Mouse (Mus musculus) thymus, adult 2 months (tissue): ENCODE results near the gene Rgs10.

Source experiments
- CTCF ChIP-seq: fragments of 200-500 bp; IDR thresholded peaks from 2 replicates; pipeline ENCODE4 v1.5.1; 2012; ENCODE audit warnings: mild to moderate bottlenecking, control low read depth, low read length, moderate library complexity, borderline replicate concordance; ENCODE audit not compliant: control insufficient read depth, poor library complexity, insufficient read depth; ENCODE audit errors: extremely low read depth
- POLR2A ChIP-seq: fragments of 200-500 bp; IDR thresholded peaks from 2 replicates; pipeline ENCODE4 v1.6.1; 2012; ENCODE audit warnings: mild to moderate bottlenecking, low read length, control low read depth, moderate library complexity; ENCODE audit not compliant: control insufficient read depth, poor library complexity, insufficient read depth; ENCODE audit errors: extremely low read depth

DNA sequence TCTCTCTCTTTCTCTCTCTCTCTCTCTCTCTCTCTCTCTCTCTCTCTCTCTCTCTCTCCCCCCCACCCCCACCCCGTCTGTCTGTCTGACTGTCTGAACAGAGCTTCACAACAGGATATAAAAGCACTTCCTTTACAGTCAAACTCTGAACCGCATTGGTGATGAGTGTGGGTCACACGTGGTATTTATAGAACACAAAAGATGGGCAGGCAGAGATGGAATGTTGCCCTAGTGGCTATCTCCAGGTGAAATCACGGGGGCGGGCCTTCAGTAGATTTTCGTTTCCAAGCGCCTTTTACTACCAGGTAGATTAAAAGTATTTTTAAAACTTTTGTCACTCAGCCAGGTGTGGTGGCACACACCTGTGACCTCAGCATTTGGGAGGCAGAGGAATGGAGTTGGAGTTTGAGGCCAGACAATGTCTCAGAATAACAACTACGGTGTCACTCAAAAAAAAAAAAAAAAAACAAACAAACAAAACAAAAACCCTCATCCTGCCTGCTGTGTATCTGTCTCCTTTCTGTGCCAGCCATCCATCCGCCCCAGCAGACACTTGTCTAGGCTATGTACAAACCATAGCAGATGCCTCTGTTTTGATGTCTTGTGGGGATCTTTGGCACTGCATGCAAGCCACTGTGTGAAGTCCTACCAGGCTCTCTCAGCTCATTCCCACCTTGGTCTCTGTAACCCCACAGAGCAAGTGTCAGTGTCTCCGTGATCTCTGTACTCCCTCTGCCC, 34.7 kb downstream of the Rgs10 start:
- TF ChIP-seq CTCF (no peak), POLR2A (no peak)
